Mouse (Mus musculus) lung, postnatal 0 days (tissue): Measurements from ENCODE around the gene Mrpl48.

Source experiments
- CTCF ChIP-seq: IDR thresholded peaks from 2 replicates; pipeline ENCODE4 v1.5.1; 2016; ENCODE audit warnings: antibody characterized with exemption, mild to moderate bottlenecking
- EP300 ChIP-seq: IDR thresholded peaks from 2 replicates; pipeline ENCODE4 v1.6.1; 2016; ENCODE audit warnings: antibody characterized with exemption, mild to moderate bottlenecking, control low read depth

GRCm38 (mm10) chr7:100651011-100651410, 42.9 kb upstream of the Mrpl48 start:
- TF ChIP-seq CTCF (no peak), EP300 (no peak)
